Mouse (Mus musculus) limb, embryonic 11.5 days (tissue): ENCODE measurements at regions not wholly inside any gene's neighbourhood (a gene's known extent, or its start where the extent isn't known, plus 50 kb on each side); places are given as distances from the start of the nearest gene placed in this dataset. TPM values are rescaled to one million over a fixed set of nuclear protein-coding genes. Genes with fewer than 3 reads are reported as not detected.

ENCODE experiments used
- ATAC-seq: fragments of 200-750 bp; cut with Nextera tagmentation; 2 replicates; pipeline ENCODE4 v1.8.0; 2017; ENCODE audit warnings: low read depth; ENCODE audit not compliant: insufficient number of reproducible peaks, low FRiP score, low TSS enrichment
- DNase-seq: peaks from one replicate; pipeline ENCODE4 v3.0.0-alpha.2; 2015; ENCODE audit warnings: low spot score
- H3K27ac ChIP-seq: fragments of 300-500 bp; sonication (generic); replicated peaks from 2 replicates; pipeline ENCODE4 v1.5.1; 2014; ENCODE audit warnings: low read depth, mild to moderate bottlenecking, low read length
- H3K27me3 ChIP-seq: fragments of 300-500 bp; sonication (generic); 2 replicates; pipeline ENCODE4 v1.6.1; 2014; ENCODE audit warnings: mild to moderate bottlenecking, low read length, mixed read lengths; ENCODE audit not compliant: control insufficient read depth, insufficient read depth
- H3K36me3 ChIP-seq: fragments of 300-500 bp; sonication (generic); 2 replicates; pipeline ENCODE4 v1.6.1; 2014; ENCODE audit warnings: mild to moderate bottlenecking, low read length, moderate library complexity, mixed read lengths; ENCODE audit not compliant: control insufficient read depth, insufficient read depth
- H3K4me1 ChIP-seq: fragments of 300-500 bp; sonication (generic); 2 replicates; pipeline ENCODE4 v1.6.1; 2014; ENCODE audit warnings: low read length, mixed read lengths; ENCODE audit not compliant: control insufficient read depth, insufficient read depth
- H3K4me2 ChIP-seq: fragments of 300-500 bp; sonication (generic); 2 replicates; pipeline ENCODE4 v1.6.1; 2014; ENCODE audit warnings: low read depth, mild to moderate bottlenecking, moderate library complexity; ENCODE audit not compliant: severe bottlenecking
- H3K4me3 ChIP-seq: fragments of 300-500 bp; sonication (generic); 2 replicates; pipeline ENCODE4 v1.5.1; 2014; ENCODE audit warnings: low read depth, low read length
- H3K9ac ChIP-seq: fragments of 300-500 bp; sonication (generic); 2 replicates; pipeline ENCODE4 v1.6.1; 2014; ENCODE audit warnings: mild to moderate bottlenecking, low read length
- H3K9me3 ChIP-seq: fragments of 300-500 bp; sonication (generic); 2 replicates; pipeline ENCODE4 v1.6.1; 2016; ENCODE audit warnings: low read length; ENCODE audit not compliant: control insufficient read depth
- WGBS: fragments of 180-500 bp; shearing (Covaris S2); extraction: QIAGEN DNeasy Blood & Tissue Kit; methylation state at CpG from one replicate; pipeline ENCODE4 v1.1.7; 2014; 5-methylcytosine and 5-hydroxymethylcytosine counted together
- microRNA-seq: library from miRNA; unstranded; fragments of <30 nt; microRNA quantifications from one replicate; pipeline ENCODE4, GENCODE M21; 2016

DNA sequence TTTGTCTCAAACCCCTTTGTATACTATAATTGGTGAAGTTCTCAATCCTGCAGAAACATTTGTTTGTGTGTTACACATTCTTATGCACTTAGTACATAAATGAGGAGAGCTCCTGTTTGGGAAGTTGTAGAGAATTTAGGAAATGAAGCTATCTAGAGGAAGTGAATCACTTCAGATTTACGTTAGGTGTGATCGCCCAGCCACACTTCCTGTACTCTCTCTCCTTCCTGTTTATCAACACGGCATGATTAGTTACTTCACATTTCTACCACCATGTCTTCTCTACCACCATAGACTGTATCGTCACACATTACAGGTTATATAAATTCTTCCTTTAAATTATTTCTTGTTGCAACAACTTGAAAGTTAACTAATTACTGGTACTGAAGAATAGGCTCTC is 454.7 kb upstream of the Pfkp start:
- no peak for ATAC-seq
- DNase-seq: no peak
- Histone ChIP-seq H3K4me1 (no peaks in the 10 kb centered on the region), H3K4me3 (no peak overlapping the region), H3K9ac (no peak overlapping the region), H3K4me2 (no peak overlapping the region), H3K36me3 (no peaks in the 10 kb centered on the region), H3K27ac (no peak overlapping the region), H3K27me3 (no peaks in the 10 kb centered on the region), H3K9me3 (no peaks in the 10 kb centered on the region)
- WGBS: 88% methylated on average over 4 of the region's 4 CpGs

DNA sequence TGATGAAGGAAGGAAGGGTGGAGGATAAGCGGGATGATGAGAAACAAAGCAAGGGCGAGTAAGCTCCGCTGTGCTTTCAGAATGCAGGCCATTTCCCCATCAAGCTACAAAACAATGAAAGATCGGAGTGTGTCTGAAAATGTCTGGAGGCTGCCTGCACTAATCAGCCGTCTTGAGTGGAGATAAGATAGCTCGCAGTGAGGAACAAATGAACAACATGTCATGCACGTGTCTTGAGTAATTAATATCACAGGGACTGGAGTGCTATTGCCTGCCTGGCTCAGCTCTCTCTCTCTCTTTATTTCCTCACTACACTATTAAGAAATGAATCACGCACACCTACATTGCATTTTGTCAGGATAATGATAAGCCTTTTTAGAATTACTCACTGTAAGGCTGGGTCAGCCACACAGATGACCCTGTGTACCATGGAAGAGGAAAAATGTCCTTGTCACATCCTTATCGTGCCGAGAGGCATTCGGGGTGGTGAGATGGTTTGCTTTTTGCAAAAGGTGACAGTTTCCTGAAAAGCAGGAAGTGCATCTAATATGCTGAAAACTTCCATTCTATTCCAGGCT is 444.6 kb upstream of the Pfkp start:
- Histone ChIP-seq H3K4me3 (no peak overlapping the region), H3K27me3 (no peaks in the 10 kb centered on the region), H3K9me3 (no peaks in the 10 kb centered on the region), H3K4me1 (no peaks in the 10 kb centered on the region), H3K27ac (no peak overlapping the region), H3K36me3 (no peaks in the 10 kb centered on the region), H3K9ac (no peak overlapping the region), H3K4me2 (no peak overlapping the region)
- 82% methylated on average over 11 of the region's 11 CpGs for WGBS
- ATAC-seq (no peak), DNase-seq (no peak)

DNA sequence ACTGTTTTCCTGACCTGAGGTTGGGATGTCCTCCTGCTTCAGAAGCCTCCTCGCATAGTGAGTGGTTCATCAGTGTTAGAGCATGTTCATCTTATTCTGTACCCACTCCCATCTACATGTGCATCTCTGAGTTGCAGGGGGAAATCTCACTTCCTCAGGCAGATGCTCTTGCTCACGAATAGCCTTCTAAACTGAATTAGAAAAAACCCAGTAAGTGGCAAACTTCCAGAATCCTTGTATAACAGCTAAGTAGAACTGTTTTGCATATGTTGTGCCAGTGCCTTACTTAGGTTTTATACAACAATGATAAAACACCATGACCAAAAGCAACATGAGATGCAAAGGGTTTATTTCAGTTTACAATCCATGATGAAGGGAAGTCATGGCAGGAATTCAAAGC is 442.3 kb upstream of the Pfkp start:
- no peaks in the 10 kb centered on the region for H3K9me3 ChIP-seq
- no peaks in the 10 kb centered on the region for H3K27me3 ChIP-seq
- ATAC-seq (no peak), DNase-seq (no peak)
- H3K4me3 ChIP-seq: no peak overlapping the region
- no peaks in the 10 kb centered on the region for H3K36me3 ChIP-seq
- no peak overlapping the region for H3K27ac ChIP-seq
- WGBS: 85% methylated on average over 2 of the region's 2 CpGs
- no peaks in the 10 kb centered on the region for H3K4me1 ChIP-seq
- H3K9ac ChIP-seq: no peak overlapping the region
- H3K4me2 ChIP-seq: no peak overlapping the region

DNA sequence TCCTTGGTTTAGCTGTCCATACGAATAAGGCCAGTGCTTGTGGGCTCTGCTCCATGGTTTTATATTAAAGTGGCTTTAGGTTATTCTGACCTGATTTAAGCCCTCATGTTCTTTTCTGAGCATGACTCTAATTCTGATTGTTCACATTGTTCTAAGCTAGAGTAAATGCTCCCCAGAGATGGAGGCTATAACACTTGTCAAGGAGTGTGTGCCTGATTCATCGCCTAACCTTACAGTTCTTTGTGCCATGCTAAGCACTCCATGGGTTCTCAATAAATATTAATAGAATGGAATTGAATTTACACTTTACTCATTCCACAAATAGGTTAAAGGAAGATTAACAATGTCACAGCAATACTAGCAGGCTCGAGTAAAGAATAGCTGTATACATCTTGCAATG is 417.6 kb upstream of the Pfkp start:
- Histone ChIP-seq H3K9ac (no peak overlapping the region), H3K36me3 (no peaks in the 10 kb centered on the region), H3K4me1 (no peaks in the 10 kb centered on the region), H3K9me3 (no peaks in the 10 kb centered on the region), H3K27ac (no peak overlapping the region), H3K4me2 (no peak overlapping the region), H3K27me3 (no peaks in the 10 kb centered on the region), H3K4me3 (no peak overlapping the region)
- 83% methylated on average over 3 of the region's 3 CpGs for WGBS
- DNase-seq: no peak
- no peak for ATAC-seq

DNA sequence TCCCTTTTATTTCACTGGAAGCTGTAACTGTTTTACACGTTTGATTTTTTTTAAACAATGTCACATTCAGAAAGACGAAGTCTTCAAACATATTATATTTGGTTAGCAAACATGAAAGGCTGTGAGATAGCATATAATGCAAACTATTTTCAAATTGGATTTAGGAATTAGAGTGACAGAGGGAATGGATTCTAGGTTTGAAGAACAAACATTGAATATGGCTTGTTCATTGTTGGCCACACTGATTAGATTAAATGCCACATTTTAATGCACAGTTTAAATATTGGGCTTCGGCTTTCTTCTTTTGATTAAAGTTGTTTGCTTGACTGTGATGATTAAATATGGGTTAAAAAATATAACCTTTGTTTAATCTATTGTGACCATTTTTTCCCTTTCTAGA is 415.1 kb upstream of the Pfkp start:
- whole genome bisulfite sequencing: 85% methylated on average over 3 of the region's 3 CpGs
- H3K27ac ChIP-seq: no peak overlapping the region
- no peak overlapping the region for H3K9ac ChIP-seq
- DNase-seq: no peak
- no peaks in the 10 kb centered on the region for H3K27me3 ChIP-seq
- H3K4me3 ChIP-seq: no peak overlapping the region
- ATAC-seq: no peak
- no peaks in the 10 kb centered on the region for H3K9me3 ChIP-seq
- no peaks in the 10 kb centered on the region for H3K4me1 ChIP-seq
- H3K4me2 ChIP-seq: no peak overlapping the region
- H3K36me3 ChIP-seq: no peaks in the 10 kb centered on the region

DNA sequence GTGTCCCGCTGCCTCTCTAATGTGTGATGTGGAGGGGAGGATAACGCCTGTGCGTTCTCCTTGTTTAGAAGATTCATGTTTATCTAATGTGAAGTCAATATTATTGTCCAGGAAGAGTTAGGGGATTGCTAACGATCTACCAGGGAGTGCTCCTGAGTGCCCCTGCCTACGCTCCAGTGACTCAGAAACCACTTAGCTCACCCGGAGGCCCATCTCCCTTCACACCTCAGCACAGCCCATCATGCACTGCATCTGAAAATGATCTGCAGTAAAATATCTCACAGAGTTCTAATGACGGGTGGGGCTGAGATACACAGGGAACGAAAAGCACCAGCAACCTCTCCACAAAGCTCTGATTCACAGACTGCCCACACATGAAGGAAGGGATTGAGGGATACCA is 409.0 kb upstream of the Pfkp start:
- no peak overlapping the region for H3K9ac ChIP-seq
- H3K4me1 ChIP-seq: no peaks in the 10 kb centered on the region
- H3K27ac ChIP-seq: no peak overlapping the region
- H3K27me3 ChIP-seq: no peaks in the 10 kb centered on the region
- H3K36me3 ChIP-seq: no peaks in the 10 kb centered on the region
- no peak overlapping the region for H3K4me3 ChIP-seq
- ATAC-seq: no peak
- WGBS: 80% methylated on average over 8 of the region's 8 CpGs
- H3K4me2 ChIP-seq: no peak overlapping the region
- no peak for DNase-seq
- H3K9me3 ChIP-seq: no peaks in the 10 kb centered on the region

Small RNAs in the stretch of these regions (microRNA-seq; reads per million reads assigned to microRNA genes)
- not detected for gene Gm22689
